Mouse (Mus musculus) ES-E14 (cell line): ENCODE measurements around the gene 2300003K06Rik.

Experiments used
- CHD2 ChIP-seq: IDR thresholded peaks from 2 replicates; pipeline ENCODE4 v1.6.1; 2014; ENCODE audit warnings: mild to moderate bottlenecking, low read depth, low read length, inconsistent platforms
- HCFC1 ChIP-seq: IDR thresholded peaks from 2 replicates; pipeline ENCODE4 v1.6.1; 2012; ENCODE audit warnings: low read length, inconsistent platforms, borderline replicate concordance; ENCODE audit not compliant: insufficient read depth
- MAFK ChIP-seq: IDR thresholded peaks from 2 replicates; pipeline ENCODE4 v1.6.1; 2014; ENCODE audit warnings: mild to moderate bottlenecking, low read depth, low read length, inconsistent platforms; ENCODE audit not compliant: insufficient read depth

GRCm38 (mm10) chr11:99851508-99851907 lies 13.6 kb upstream of the 2300003K06Rik start, which contains the start of gene Krtap4-16:
- TF ChIP-seq HCFC1, result no peak
- no peak for TF ChIP-seq MAFK
- no peak for TF ChIP-seq CHD2
